Mouse (Mus musculus): ENCODE results near the gene Myzap. TPM values are rescaled to one million over a fixed set of nuclear protein-coding genes. Genes with fewer than 3 reads are reported as not detected.

The Myzap gene
- total and polyA plus RNA-seq, 2 experiments from 2014 or later, result 1.7 to 2.0 TPM

DNA sequence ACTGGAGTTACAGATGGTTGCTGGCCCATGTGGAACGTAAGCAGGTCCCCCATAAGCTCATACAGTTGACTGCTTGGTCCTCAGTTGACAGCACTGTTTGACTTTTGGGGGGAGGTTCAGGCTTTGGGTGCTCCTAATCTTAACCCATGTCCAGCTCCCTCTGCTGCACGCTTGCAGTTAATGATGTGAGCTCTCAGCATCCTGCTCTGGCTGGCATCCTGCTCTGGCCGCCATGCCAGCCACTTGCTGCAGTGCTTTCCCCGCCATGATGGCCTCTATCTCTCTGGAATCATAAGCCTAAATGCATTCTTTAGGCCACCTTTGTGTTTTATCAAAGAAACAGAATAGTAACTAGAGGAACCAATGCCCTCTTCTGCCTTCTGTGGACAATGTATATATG lies 116.6 kb downstream of the Myzap start:
- Histone ChIP-seq H3K36me3 (ENCODE audit: insufficient read depth) (peaks cover 54% of the 10 kb centered on the region), H3K4me2 (ENCODE audit: low read depth) (no peak overlapping the region), H3K27me3 (ENCODE audit: insufficient read depth, low read length) (no peaks in the 10 kb centered on the region), H3K9ac (no peak overlapping the region), H3K9me3 (ENCODE audit: low read length) (no peaks in the 10 kb centered on the region), H3K4me3 (ENCODE audit: low read depth, low read length) (no peak overlapping the region), H3K27ac (ENCODE audit: low read depth, low read length) (no peak overlapping the region), H3K4me1 (ENCODE audit: insufficient read depth) (no peaks in the 10 kb centered on the region)
- DNase-seq, result no peak
- TF ChIP-seq CTCF (IDR thresholded peaks at IDR 0.05; ENCODE audit: low read depth), result no peak
- ATAC-seq, result no peak
- WGBS, result 89% methylated on average over 4 of the region's 4 CpGs

DNA sequence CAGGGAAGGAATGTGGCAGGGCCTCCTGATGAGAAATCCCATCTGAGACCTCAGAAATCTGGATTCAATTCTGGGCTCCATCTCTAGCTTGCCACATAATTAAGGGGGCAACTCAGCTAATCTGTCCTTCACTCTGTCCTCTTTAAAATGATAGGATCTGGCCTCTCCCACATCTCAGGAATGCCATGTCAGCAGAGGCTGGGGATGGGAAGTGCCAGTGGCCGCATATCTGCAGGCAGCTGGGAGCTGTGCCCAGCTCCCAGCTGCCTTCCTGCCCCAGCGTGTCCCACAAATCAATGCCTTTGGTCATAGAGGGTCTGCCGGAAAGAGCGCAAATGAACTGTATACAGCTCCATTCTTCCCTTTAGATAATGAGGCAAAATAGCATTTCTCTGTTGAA lies 124.7 kb downstream of the Myzap start:
- DNase-seq (no peak), ATAC-seq (no peak)
- no peak overlapping the region for H3K4me3 ChIP-seq (ENCODE audit: low read depth, low read length)
- H3K4me2 ChIP-seq (ENCODE audit: low read depth), result no peak overlapping the region
- WGBS, result 64% methylated on average over 4 of the region's 4 CpGs
- H3K36me3 ChIP-seq (ENCODE audit: insufficient read depth), result no peaks in the 10 kb centered on the region
- no peak for TF ChIP-seq CTCF (IDR thresholded peaks at IDR 0.05; ENCODE audit: low read depth)
- no peaks in the 10 kb centered on the region for H3K4me1 ChIP-seq (ENCODE audit: insufficient read depth)
- no peaks in the 10 kb centered on the region for H3K9me3 ChIP-seq (ENCODE audit: low read length)
- H3K27ac ChIP-seq (ENCODE audit: low read depth, low read length), result no peak overlapping the region
- H3K27me3 ChIP-seq (ENCODE audit: insufficient read depth, low read length), result no peaks in the 10 kb centered on the region
- no peak overlapping the region for H3K9ac ChIP-seq

DNA sequence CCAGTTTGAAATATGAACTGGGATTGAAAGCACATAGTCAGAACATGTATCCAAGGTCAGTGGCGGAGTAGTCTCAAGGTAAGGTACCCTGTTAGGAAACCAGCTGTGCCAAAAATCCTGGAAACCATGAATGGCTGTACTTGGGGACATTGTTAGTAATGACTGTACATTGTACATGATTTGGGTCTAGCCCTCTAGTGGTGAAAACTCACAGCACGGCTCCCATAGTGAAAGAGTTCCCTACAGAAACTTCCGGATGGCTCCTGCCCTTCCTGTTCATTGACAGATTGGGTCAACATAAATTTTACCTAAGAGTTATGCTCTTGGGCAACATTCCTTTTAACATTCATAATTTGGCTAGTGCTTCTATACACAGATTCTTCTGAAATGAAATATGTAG lies 126.0 kb downstream of the Myzap start:
- H3K36me3 ChIP-seq (ENCODE audit: insufficient read depth), result no peaks in the 10 kb centered on the region
- no peak overlapping the region for H3K4me2 ChIP-seq (ENCODE audit: low read depth)
- H3K4me1 ChIP-seq (ENCODE audit: insufficient read depth), result no peaks in the 10 kb centered on the region
- DNase-seq (peak; percentile 31), ATAC-seq (no peak)
- WGBS, result 85% methylated on average over 3 of the region's 3 CpGs
- H3K4me3 ChIP-seq (ENCODE audit: low read depth, low read length), result no peak overlapping the region
- no peak overlapping the region for H3K9ac ChIP-seq
- H3K27me3 ChIP-seq (ENCODE audit: insufficient read depth, low read length), result no peaks in the 10 kb centered on the region
- H3K27ac ChIP-seq (ENCODE audit: low read depth, low read length), result no peak overlapping the region
- TF ChIP-seq CTCF (IDR thresholded peaks at IDR 0.05; ENCODE audit: low read depth), result peak; percentile 74
- H3K9me3 ChIP-seq (ENCODE audit: low read length), result no peaks in the 10 kb centered on the region

DNA sequence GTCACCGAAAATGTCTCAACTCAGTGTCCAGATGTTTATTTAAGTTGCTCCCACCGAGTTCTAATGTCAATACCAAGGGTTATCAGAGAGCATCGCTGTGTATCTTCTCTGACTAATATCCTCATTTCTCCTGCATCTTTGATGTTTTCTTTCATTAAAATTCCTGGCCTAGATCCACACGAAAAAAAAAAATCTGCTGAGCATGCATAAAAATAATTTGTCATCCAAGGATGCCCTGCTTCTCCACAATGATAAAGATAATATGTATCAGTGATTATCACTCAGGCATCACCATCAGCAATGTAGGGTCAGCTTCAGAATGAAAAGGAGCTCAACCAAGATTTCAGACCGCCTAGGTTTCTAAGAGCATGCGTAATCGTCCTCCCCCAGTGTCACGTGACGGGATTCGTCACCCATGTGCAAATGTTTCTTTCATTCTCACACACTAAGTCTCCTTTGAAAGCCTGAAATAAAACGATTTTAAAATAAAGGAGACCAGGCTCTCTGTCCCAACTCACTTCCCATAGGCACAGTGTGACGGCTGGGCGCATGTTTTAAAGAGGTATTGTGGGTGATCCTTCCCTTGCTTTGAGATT lies 129.0 kb downstream of the Myzap start:
- H3K4me2 ChIP-seq (ENCODE audit: low read depth), result no peak overlapping the region
- 63% methylated on average over 13 of the region's 13 CpGs for WGBS
- H3K4me1 ChIP-seq (ENCODE audit: insufficient read depth), result no peaks in the 10 kb centered on the region
- no peak overlapping the region for H3K27ac ChIP-seq (ENCODE audit: low read depth, low read length)
- DNase-seq (peak; percentile 6), ATAC-seq (no peak)
- no peaks in the 10 kb centered on the region for H3K27me3 ChIP-seq (ENCODE audit: insufficient read depth, low read length)
- no peak for TF ChIP-seq CTCF (IDR thresholded peaks at IDR 0.05; ENCODE audit: low read depth)
- H3K4me3 ChIP-seq (ENCODE audit: low read depth, low read length), result no peak overlapping the region
- H3K9me3 ChIP-seq (ENCODE audit: low read length), result no peaks in the 10 kb centered on the region
- H3K36me3 ChIP-seq (ENCODE audit: insufficient read depth), result no peaks in the 10 kb centered on the region
- H3K9ac ChIP-seq, result no peak overlapping the region

DNA sequence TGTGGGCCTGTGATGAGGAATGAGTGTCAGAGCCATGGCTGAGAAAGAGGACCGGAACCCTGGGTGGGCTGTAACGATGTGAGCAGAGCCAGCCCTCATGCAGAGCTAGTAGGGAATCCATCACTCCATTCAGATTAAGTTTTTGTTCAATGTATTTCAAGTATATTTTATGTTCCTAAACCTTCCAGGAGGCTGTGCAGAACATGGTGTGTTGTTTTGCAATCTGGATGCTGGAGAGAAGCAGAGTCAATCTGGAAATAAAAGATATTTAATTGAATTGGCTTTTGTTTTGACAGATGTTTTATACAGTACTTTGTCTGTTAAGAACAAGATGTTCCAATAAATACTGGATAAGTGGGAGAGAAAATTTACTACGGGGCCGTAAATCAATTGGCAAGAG lies 135.4 kb downstream of the Myzap start:
- no peak for TF ChIP-seq CTCF (IDR thresholded peaks at IDR 0.05; ENCODE audit: low read depth)
- Histone ChIP-seq H3K4me1 (ENCODE audit: insufficient read depth) (no peaks in the 10 kb centered on the region), H3K27ac (ENCODE audit: low read depth, low read length) (no peak overlapping the region), H3K9ac (no peak overlapping the region), H3K27me3 (ENCODE audit: insufficient read depth, low read length) (no peaks in the 10 kb centered on the region), H3K4me2 (ENCODE audit: low read depth) (no peak overlapping the region), H3K36me3 (ENCODE audit: insufficient read depth) (no peaks in the 10 kb centered on the region), H3K9me3 (ENCODE audit: low read length) (no peaks in the 10 kb centered on the region), H3K4me3 (ENCODE audit: low read depth, low read length) (no peak overlapping the region)
- 88% methylated on average over 4 of the region's 4 CpGs for WGBS
- no peak for DNase-seq
- ATAC-seq, result no peak

Other genes starting within 250 kb of the Myzap start
- gene Polr2m, start 106.4 kb downstream of the Myzap start, total RNA-seq (2014; rRNA removed), result 190 and 218 TPM in 2 replicates
- gene Polr2m, start 106.4 kb downstream of the Myzap start, polyA plus RNA-seq (2015; fragmentation: Nextera tagmentation; extraction: Ambion mirVana), result 246 and 279 TPM in 2 replicates
- gene Cgnl1, start 179.2 kb upstream of the Myzap start, total RNA-seq (2014; rRNA removed), result 5.8 and 8.5 TPM in 2 replicates
- 3.4 and 5.0 TPM in 2 replicates for gene Cgnl1, start 179.2 kb upstream of the Myzap start, polyA plus RNA-seq (2015; fragmentation: Nextera tagmentation; extraction: Ambion mirVana)

Measured in forebrain, postnatal 0 days (tissue).